In the genomic region with DNA sequence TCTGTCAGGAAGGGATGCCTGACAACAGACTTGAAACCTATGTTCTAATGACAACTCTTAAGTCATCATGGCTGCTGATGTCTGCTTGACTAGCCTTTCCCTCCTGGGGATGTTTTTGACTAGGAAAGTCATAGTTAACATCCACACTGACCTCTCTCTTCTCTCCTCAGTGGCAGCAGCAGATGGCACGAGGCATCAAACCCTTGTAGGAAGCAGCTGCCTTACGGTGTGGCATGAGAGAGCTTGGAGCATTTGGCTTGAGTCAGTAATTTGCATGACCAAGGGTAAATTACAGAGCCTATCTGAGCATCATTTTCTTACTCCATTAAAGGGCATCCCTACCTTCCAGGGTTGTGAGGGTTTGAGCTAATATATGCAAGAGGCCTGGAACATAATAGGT, we compare ENCODE assay signal across 24 mouse cellular contexts.
DNase-seq lines count a peak whose midpoint lies in the region; ATAC-seq lines count a peak whose summit lies in the region.
"Had no signal": no experiment of that assay in that cellular context is flagged by ENCODE, and none has a peak within 500 bp of the region (broad histone marks: within the 10 kb centered on the region; RNA-seq: fewer than 3 reads in every experiment).

No protein-coding gene starts in this region.

- no peaks in the 10 kb centered on the region for H3K27me3 ChIP-seq in hindbrain, embryonic 12.5 days
- no peaks in the 10 kb centered on the region for H3K27me3 ChIP-seq in hindbrain, embryonic 16.5 days (replicated peaks; ENCODE audit: control insufficient read depth, insufficient read depth, low read length)
- H3K27me3 ChIP-seq in hindbrain, embryonic 15.5 days: no peaks in the 10 kb centered on the region
- no peaks in the 10 kb centered on the region for H3K27me3 ChIP-seq in hindbrain, embryonic 10.5 days (ENCODE audit: insufficient read depth, poor library complexity, severe bottlenecking)
- H3K27me3 ChIP-seq: CH12.LX; embryonic facial prominence, embryonic 12.5 days; forebrain, embryonic 13.5 days; forebrain, embryonic 15.5 days; Patski had no signal

- no peaks in the 10 kb centered on the region for H3K4me1 ChIP-seq in hindbrain, embryonic 12.5 days
- no peaks in the 10 kb centered on the region for H3K4me1 ChIP-seq in hindbrain, embryonic 16.5 days (ENCODE audit: control insufficient read depth, insufficient read depth, low read depth, low read length)
- H3K4me1 ChIP-seq in hindbrain, embryonic 15.5 days (replicated peaks): no peaks in the 10 kb centered on the region
- no peaks in the 10 kb centered on the region for H3K4me1 ChIP-seq in hindbrain, embryonic 10.5 days (replicated peaks)
- H3K4me1 ChIP-seq: embryonic facial prominence, embryonic 10.5 days; embryonic facial prominence, embryonic 12.5 days; forebrain, embryonic 13.5 days; forebrain, embryonic 15.5 days had no signal

- no peaks in the 10 kb centered on the region for H3K36me3 ChIP-seq in hindbrain, embryonic 12.5 days
- H3K36me3 ChIP-seq in hindbrain, embryonic 16.5 days (ENCODE audit: control insufficient read depth, insufficient read depth, low read length): no peaks in the 10 kb centered on the region
- H3K36me3 ChIP-seq in hindbrain, embryonic 15.5 days: no peaks in the 10 kb centered on the region
- no peaks in the 10 kb centered on the region for H3K36me3 ChIP-seq in hindbrain, embryonic 10.5 days
- H3K36me3 ChIP-seq: embryonic facial prominence, embryonic 10.5 days; embryonic facial prominence, embryonic 12.5 days; forebrain, embryonic 15.5 days; G1E had no signal

- peak; percentile 43; the same call in 1 of the 2 replicates for ATAC-seq in hindbrain, embryonic 12.5 days (ENCODE audit: low FRiP score)
- ATAC-seq in hindbrain, embryonic 16.5 days: no peak
- 0 out of 2 replicates have a peak, but pooled peaks have one; percentile 15 for ATAC-seq in hindbrain, embryonic 15.5 days (ENCODE audit: low FRiP score, low read depth)
- ATAC-seq: activated CD4-positive, CD25-positive, alpha-beta regulatory T cell, adult 4 months; CD4-positive, CD25-positive, alpha-beta regulatory T cell, adult 4 months; forebrain, embryonic 13.5 days; forebrain, embryonic 15.5 days; forebrain, postnatal 0 days; Patski had no signal

- H3K27ac ChIP-seq in hindbrain, embryonic 12.5 days: no peak overlapping the region
- no peak overlapping the region for H3K27ac ChIP-seq in hindbrain, embryonic 16.5 days (ENCODE audit: low read depth, low read length)
- H3K27ac ChIP-seq in hindbrain, embryonic 15.5 days (replicated peaks): no peak overlapping the region
- no peak overlapping the region for H3K27ac ChIP-seq in hindbrain, embryonic 10.5 days
- H3K27ac ChIP-seq: embryonic facial prominence, embryonic 10.5 days; embryonic facial prominence, embryonic 12.5 days; forebrain, embryonic 13.5 days; forebrain, embryonic 15.5 days had no signal

- no peak overlapping the region for H3K9ac ChIP-seq in hindbrain, embryonic 12.5 days
- no peak overlapping the region for H3K9ac ChIP-seq in hindbrain, embryonic 16.5 days (ENCODE audit: low read depth, low read length)
- no peak overlapping the region for H3K9ac ChIP-seq in hindbrain, embryonic 15.5 days
- H3K9ac ChIP-seq: embryonic facial prominence, embryonic 12.5 days; forebrain, embryonic 13.5 days; forebrain, embryonic 15.5 days; forebrain, postnatal 0 days had no signal

- H3K9me3 ChIP-seq in hindbrain, embryonic 12.5 days (replicated peaks): 0 out of 2 replicates have a peak, but pooled peaks cover 6% of the 10 kb centered on the region
- no peaks in the 10 kb centered on the region for H3K9me3 ChIP-seq in hindbrain, embryonic 16.5 days (ENCODE audit: control insufficient read depth, low read length)
- H3K9me3 ChIP-seq in hindbrain, embryonic 15.5 days: no peaks in the 10 kb centered on the region
- H3K9me3 ChIP-seq in hindbrain, embryonic 10.5 days: peaks cover 8% of the 10 kb centered on the region; the same call in 1 of the 2 replicates
- H3K9me3 ChIP-seq: embryonic facial prominence, embryonic 10.5 days; forebrain, embryonic 15.5 days; G1E had no signal

- 58% methylated on average over 2 of the region's 2 CpGs for WGBS in hindbrain, embryonic 12.5 days
- WGBS in hindbrain, embryonic 16.5 days: 42% methylated on average over 2 of the region's 2 CpGs
- 36% methylated on average over 2 of the region's 2 CpGs for WGBS in hindbrain, embryonic 15.5 days
- WGBS in hindbrain, embryonic 10.5 days: 65% methylated on average over 2 of the region's 2 CpGs

- peak; percentile 29 to 44 for DNase-seq in cerebellum, postnatal 10 days
- no peak for DNase-seq in cerebellum, adult 18-20 months
- no peak for DNase-seq in hindbrain, embryonic 10.5 days (ENCODE audit: low spot score)
- DNase-seq: adrenal gland, adult 8-10 months; adrenal gland, postnatal 14 days; adrenal gland, postnatal 36 days; B cell, adult 2 months; cerebellum, adult 11-12 months; cerebellum, adult 8-10 months; cerebellum, adult 9-11 months; cerebellum, postnatal 25 days; forebrain, postnatal 0 days had no signal

- H3K4me2 ChIP-seq in hindbrain, embryonic 12.5 days (replicated peaks): no peak overlapping the region
- H3K4me2 ChIP-seq in hindbrain, embryonic 16.5 days (ENCODE audit: low read length): no peak overlapping the region
- no peak overlapping the region for H3K4me2 ChIP-seq in hindbrain, embryonic 15.5 days
- H3K4me2 ChIP-seq: embryonic facial prominence, embryonic 12.5 days; forebrain, embryonic 13.5 days; forebrain, embryonic 15.5 days had no signal

- no peak overlapping the region for H3K4me3 ChIP-seq in hindbrain, embryonic 12.5 days
- H3K4me3 ChIP-seq in hindbrain, embryonic 16.5 days (ENCODE audit: low read length): no peak overlapping the region
- no peak overlapping the region for H3K4me3 ChIP-seq in hindbrain, embryonic 15.5 days
- no peak overlapping the region for H3K4me3 ChIP-seq in hindbrain, embryonic 10.5 days
- H3K4me3 ChIP-seq: embryonic facial prominence, embryonic 10.5 days; embryonic facial prominence, embryonic 12.5 days; forebrain, embryonic 13.5 days; forebrain, embryonic 15.5 days had no signal

Comparison
In these comparisons a context has a peak if more than half of its experiments do, and no peak if none do; other contexts are left out.
1. DNase-seq: peak in cerebellum, postnatal 10 days (2 of 2); none in cerebellum, adult 18-20 months (0 of 2) and hindbrain, embryonic 10.5 days (single experiment).